Mouse (Mus musculus) thymus, postnatal 0 days (tissue): ENCODE results near the gene Cables2. TPM values are rescaled to one million over a fixed set of nuclear protein-coding genes. Genes with fewer than 3 reads are reported as not detected.
A peak's percentile ranks its signal among the peaks of the same experiment; 100 is the strongest.

ENCODE experiments used
- DNase-seq: peaks from one replicate; pipeline ENCODE4 v3.0.0-alpha.2; 2015; ENCODE audit warnings: low spot score
- polyA plus RNA-seq: library from polyadenylated mRNA; unstranded; fragments of >200 nt; fragmentation: Nextera tagmentation; extraction: Ambion mirVana; gene quantifications from 2 replicates; pipeline ENCODE4 v1.2.1, GENCODE M21; 2015

Gene Cables2
- polyA plus RNA-seq, 1 experiment from 2014 or later: 7.1 TPM

GRCm38 (mm10) chr2:180256296-180257000 lies 16.8 kb downstream of the Cables2 start:
- no peak for DNase-seq

GRCm38 (mm10) chr2:180255701-180256100 lies 17.6 kb downstream of the Cables2 start:
- DNase-seq: no peak

DNA sequence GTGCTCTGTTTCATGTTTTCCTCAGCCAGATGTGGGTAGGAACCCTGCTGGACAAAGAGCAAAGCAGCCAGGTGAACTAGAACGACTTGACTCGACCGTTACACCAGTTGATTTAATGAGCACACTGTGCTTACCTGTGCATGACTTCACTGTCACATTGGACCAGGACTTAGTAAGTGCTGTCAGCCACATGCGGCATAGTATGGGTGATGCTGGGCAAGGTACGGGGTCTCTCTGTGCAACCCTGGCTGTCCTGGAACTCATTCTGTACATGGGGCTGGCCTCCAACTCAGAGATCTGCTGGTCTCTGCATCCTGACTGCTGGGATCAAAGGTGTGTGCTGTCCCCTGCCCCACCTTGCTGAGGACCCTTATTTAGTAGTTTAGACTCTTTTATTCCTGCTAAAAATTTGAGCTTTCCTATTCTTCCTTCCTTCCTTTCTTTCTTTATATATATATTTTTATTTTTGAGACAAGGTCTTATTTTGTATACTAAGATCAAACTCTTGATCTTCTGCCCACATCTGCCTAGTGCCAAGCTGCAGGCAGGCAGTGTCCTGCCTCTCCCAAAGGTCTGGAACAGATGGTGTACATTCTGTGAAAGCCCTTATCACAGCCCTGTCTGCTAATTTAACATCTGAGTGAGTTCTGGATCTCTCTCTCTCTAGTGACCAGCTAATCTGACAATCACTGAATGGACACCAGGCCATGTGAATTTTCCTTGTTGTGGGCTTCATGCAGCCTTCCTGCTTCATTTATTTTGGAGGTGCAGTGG lies 18.7 kb downstream of the Cables2 start:
- no peak for DNase-seq

- DNase-seq: no peak
Observed at GRCm38 (mm10) chr2:180251838-180252237, 21.5 kb downstream of the Cables2 start.

GRCm38 (mm10) chr2:180250930-180251611 lies 22.2 kb downstream of the Cables2 start:
- peak; percentile 85 for DNase-seq

DNA sequence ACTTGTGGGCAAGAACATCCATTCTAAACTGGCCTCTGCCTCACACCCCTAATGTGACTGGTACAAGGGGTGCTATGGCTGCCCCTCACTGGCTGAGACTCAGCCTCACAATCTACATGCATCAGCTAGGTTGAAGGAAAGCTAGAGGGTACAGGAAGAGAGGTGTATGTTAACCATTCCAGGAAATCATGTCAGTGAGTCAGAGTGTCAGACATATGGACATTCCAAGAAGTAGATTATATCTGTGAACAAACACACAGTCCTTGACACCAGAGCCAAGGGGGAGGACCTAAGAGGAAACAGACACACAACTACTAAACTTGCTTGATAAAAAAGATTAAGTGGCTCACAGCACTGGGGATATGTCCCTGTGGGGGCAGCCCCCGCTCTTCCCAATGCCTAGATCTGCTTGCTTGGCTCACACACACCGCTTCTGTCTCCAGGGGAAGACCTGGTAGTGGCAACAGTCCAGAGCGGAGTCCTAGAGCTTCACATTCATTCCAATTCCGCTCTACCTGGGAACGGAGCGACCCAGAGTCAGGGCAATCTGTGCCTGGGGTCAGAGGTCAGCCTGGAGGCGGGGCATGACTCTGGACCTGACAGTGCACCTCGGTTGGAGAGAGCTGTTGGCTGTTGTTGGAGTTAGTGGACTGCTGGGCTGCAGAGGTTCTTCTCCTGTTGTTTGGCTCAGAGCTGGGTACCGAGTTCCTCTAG lies 24.2 kb downstream of the Cables2 start:
- DNase-seq: no peak

DNA sequence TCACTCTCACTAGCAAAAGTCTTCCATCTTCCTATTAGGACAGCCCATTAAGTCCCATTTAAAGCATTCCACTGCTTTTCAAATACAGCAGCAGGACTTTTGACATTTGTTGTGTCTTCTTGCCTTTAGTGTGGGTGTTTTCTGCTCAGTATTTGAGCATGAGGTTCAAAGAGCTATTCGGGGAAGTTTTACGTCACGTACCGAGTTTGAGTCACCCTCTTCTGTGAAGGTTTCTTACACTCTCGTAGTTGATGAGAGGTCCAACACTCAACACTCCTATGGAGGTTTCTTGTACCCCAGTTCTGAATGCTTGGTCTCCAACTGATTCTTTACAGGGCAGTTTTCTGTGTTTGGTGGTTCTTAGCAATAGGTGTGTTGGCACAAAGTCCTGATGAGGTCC lies 25.4 kb downstream of the Cables2 start:
- DNase-seq: no peak

- DNase-seq: no peak
Observed at GRCm38 (mm10) chr2:180243108-180243507, 30.2 kb downstream of the Cables2 start.

- no peak for DNase-seq
Observed at GRCm38 (mm10) chr2:180238591-180238990, 34.7 kb downstream of the Cables2 start.

GRCm38 (mm10) chr2:180237601-180238345 lies 35.5 kb downstream of the Cables2 start:
- DNase-seq: no peak

DNA sequence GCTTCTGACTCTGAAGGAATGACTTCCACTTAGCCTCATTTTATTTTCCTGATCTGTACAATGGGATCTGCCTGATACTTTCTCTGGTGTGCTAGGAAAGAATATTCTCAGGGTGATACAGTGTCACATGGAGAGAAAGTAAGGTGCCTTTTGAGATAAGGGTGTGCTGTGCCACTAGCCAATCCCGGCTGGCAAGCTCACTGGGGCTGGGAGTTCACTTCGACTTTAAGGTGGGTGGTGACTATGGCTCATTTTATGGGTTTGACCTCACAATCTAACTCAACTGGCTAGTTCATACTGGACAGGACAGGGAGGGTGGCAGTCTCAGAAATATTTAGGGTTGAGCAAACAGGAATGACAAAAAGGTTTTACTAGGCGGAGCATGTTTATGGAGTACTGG lies 36.4 kb downstream of the Cables2 start:
- DNase-seq: no peak

- DNase-seq: no peak
Observed at GRCm38 (mm10) chr2:180236500-180236899, 36.8 kb downstream of the Cables2 start.

GRCm38 (mm10) chr2:180235788-180236187 lies 37.5 kb downstream of the Cables2 start:
- DNase-seq: no peak

GRCm38 (mm10) chr2:180234980-180235379 lies 38.3 kb downstream of the Cables2 start:
- no peak for DNase-seq

- no peak for DNase-seq
Observed at GRCm38 (mm10) chr2:180234353-180234752, 38.9 kb downstream of the Cables2 start.

DNA sequence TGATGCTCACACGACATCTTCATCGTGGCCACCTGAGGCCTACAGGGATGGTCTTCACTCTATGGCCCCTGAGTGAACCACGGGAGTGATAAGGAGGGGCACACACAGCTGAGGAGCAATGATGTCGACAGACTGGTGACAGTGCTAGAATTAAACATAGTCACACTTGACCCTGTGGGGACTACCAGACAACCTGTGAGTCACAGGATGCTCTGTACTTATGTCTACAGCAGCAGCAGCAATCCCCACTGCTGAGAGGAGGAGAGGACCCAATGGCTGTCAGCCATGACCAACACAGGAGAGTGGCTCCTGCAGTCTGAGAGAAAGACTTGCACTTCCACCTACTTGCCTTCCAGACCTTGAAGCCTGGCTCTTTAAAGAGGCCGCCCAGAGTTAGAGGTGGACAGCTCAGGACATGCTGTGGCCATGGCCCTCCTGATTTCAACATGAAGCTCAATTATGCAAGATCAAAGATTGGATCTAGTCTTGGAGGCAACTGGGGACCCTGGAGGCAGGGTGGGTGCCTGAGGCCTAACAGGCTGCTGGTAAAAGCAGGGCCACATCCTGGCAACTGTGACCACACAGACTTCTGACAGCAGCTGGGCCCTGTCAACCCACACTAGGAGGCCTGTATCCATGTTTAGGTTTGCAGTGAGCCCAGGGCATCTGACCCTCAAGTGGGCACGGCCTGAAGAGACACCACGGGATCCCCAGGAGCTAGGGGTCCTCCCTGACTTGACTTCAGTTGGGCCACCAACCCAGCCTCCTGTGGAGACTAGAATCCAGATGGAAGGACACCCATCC lies 40.0 kb downstream of the Cables2 start:
- DNase-seq: no peak

DNA sequence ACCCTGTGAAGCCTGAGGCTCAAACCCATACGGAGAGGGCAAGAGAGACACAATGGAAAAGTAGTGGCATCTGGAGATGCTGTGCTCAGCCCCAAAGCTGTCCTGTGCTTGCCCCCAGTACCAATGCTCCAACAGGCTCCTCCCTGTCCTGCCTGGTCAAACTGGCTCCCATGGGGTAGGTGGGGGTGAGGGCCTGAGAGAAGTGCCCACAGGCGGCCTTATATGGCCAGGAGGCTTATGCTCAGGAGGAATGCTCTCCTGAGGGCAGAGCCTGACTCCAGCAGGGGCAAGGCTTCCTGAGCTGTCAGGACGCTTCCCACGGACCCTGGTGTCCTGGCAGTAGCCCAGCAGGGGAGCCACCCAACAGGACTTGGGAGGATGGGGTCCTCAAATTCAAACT lies 42.8 kb downstream of the Cables2 start:
- DNase-seq: no peak

GRCm38 (mm10) chr2:180229129-180229528 lies 44.2 kb downstream of the Cables2 start:
- DNase-seq: no peak

DNA sequence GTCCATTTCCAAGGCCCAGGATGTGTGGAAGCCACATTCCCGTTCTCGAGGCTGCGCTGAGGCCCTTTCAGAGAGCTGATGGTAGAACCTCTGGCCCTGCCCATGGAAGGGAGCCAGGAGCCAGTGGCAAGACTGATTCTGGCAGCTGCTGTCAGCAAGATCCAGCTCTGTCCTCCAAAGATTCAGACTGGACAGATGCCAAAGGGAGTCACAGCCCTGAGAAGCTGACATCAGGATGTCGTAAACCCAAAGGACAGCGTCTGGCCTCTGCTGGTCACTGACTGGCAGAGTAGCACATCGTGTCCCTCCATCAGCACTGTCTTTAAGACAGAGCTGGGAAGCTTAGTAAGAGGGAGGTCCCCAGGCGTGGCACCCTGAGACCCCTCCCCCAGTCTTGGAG lies 44.7 kb downstream of the Cables2 start:
- DNase-seq: no peak

- no peak for DNase-seq
Observed at GRCm38 (mm10) chr2:180228060-180228458, 45.2 kb downstream of the Cables2 start.
